Mouse (Mus musculus) intestine, embryonic 14.5 days (tissue): ENCODE data around the gene Wfdc16. TPM values are rescaled to one million over a fixed set of nuclear protein-coding genes. Genes with fewer than 3 reads are reported as not detected.
"Not testable (repeated sequence)": the region's sequence is repeated elsewhere in the genome, so short reads cannot be mapped to it uniquely, and the experiment has no call there.

ENCODE experiments used
- ATAC-seq: fragments of 200-750 bp; cut with Nextera tagmentation; replicated peaks from 2 replicates; pipeline ENCODE4 v1.8.0; 2017; ENCODE audit warnings: low read depth, moderate number of reproducible peaks, moderate TSS enrichment, moderate library complexity; ENCODE audit not compliant: low FRiP score, low TSS enrichment
- DNase-seq: peaks from one replicate; pipeline ENCODE4 v3.0.0-alpha.2; 2018; ENCODE audit warnings: low spot score
- H3K27ac ChIP-seq: fragments of 300-500 bp; sonication (generic); 2 replicates; pipeline ENCODE4 v1.5.1; 2014; ENCODE audit warnings: low read depth, mild to moderate bottlenecking, control low read depth
- H3K27me3 ChIP-seq: fragments of 300-500 bp; sonication (generic); replicated peaks from 2 replicates; pipeline ENCODE4 v1.6.1; 2014; ENCODE audit warnings: low read length, control low read depth; ENCODE audit not compliant: control insufficient read depth, insufficient read depth
- H3K36me3 ChIP-seq: fragments of 300-500 bp; sonication (generic); 2 replicates; pipeline ENCODE4 v1.6.1; 2014; ENCODE audit warnings: low read length, control low read depth; ENCODE audit not compliant: control insufficient read depth, insufficient read depth
- H3K4me1 ChIP-seq: fragments of 300-500 bp; sonication (generic); replicated peaks from 2 replicates; pipeline ENCODE4 v1.6.1; 2014; ENCODE audit warnings: low read length, control low read depth, mixed read lengths; ENCODE audit not compliant: control insufficient read depth, insufficient read depth
- H3K4me2 ChIP-seq: fragments of 300-500 bp; sonication (generic); 2 replicates; pipeline ENCODE4 v1.6.1; 2014; ENCODE audit warnings: low read length
- H3K4me3 ChIP-seq: fragments of 300-500 bp; sonication (generic); 2 replicates; pipeline ENCODE4 v1.5.1; 2014; ENCODE audit warnings: low read depth, low read length, control low read depth, mixed read lengths
- H3K9ac ChIP-seq: fragments of 300-500 bp; sonication (generic); 2 replicates; pipeline ENCODE4 v1.6.1; 2014; ENCODE audit warnings: mild to moderate bottlenecking, low read length
- H3K9me3 ChIP-seq: fragments of 300-500 bp; sonication (generic); 2 replicates; pipeline ENCODE4 v1.6.1; 2016; ENCODE audit warnings: low read length, control low read depth; ENCODE audit not compliant: control insufficient read depth
- WGBS: fragments of 180-500 bp; shearing (Covaris S2); extraction: QIAGEN DNeasy Blood & Tissue Kit; methylation state at CpG from one replicate; pipeline ENCODE4 v1.1.7; 2014; 5-methylcytosine and 5-hydroxymethylcytosine counted together
- polyA plus RNA-seq: library from polyadenylated mRNA; unstranded; fragments of >200 nt; fragmentation: Nextera tagmentation; extraction: Ambion mirVana; gene quantifications from 2 replicates; pipeline ENCODE4 v1.2.1, GENCODE M21; 2014

Wfdc16 gene
- polyA plus RNA-seq, 1 experiment from 2014 or later: not detected

GRCm38 (mm10) chr2:164615386-164615785 lies 23.2 kb downstream of the Wfdc16 start:
- H3K36me3 ChIP-seq: no peaks in the 10 kb centered on the region
- 93% methylated on average over 3 of the region's 3 CpGs for WGBS
- H3K27ac ChIP-seq: no peak overlapping the region
- ATAC-seq (no peak), DNase-seq (no peak)
- no peaks in the 10 kb centered on the region for H3K4me1 ChIP-seq
- no peaks in the 10 kb centered on the region for H3K9me3 ChIP-seq
- H3K27me3 ChIP-seq: no peaks in the 10 kb centered on the region
- H3K4me3 ChIP-seq: no peak overlapping the region
- no peak overlapping the region for H3K9ac ChIP-seq
- no peak overlapping the region for H3K4me2 ChIP-seq

DNA sequence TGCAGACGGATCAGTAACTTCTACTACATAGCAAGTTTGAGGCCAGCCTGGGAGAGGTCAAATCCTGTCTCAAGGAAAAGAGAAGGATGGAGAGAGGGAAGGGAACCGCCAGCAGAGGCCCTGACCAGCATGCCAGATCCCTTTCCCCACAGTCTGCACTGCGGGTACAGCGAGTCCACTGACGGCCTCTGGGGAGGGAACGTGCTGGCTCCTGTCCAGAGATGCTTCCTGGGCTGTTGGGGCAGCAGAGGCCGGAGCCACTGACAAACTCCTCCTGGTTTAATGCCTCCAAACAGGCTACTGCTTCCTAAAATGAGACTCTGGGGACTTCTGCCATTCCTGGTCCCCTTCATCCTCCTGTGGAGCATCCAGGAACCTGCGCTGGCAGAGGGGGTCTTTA lies 25.1 kb downstream of the Wfdc16 start, which contains the start of the genes Wfdc6b and Wfdc8:
Wfdc6b (plus strand) TSS at position 52 of the 400 bp plus-strand sequence.
Wfdc8 (minus strand) TSS at position 156 of the 400 bp plus-strand sequence.
- H3K27ac ChIP-seq, H3K4me1 ChIP-seq, DNase-seq, H3K4me3 ChIP-seq, H3K9me3 ChIP-seq, H3K4me2 ChIP-seq, H3K36me3 ChIP-seq, H3K9ac ChIP-seq, ATAC-seq, H3K27me3 ChIP-seq: not testable (repeated sequence)
- WGBS: 45% methylated on average over 8 of the region's 8 CpGs

DNA sequence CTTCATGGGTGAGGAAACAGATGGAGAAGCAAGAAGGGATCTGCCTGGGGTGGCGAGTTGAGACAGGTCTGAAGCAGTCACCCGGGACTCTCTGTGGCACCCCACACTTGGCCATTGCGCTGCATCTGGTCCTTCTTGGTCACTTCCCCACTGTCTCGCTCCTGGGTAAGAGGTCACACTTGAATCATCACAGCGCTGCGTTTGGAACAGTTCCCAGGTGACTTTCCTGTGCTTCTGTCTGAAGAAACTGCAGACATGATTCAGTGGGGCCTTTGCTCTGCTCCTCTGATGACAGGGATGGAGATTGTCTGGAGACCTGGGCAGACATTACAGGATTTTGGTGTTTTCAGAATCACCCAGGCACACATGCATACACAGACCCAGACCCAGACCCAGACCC lies 29.8 kb downstream of the Wfdc16 start:
- H3K4me2 ChIP-seq: no peak overlapping the region
- no peak overlapping the region for H3K27ac ChIP-seq
- H3K4me1 ChIP-seq: no peaks in the 10 kb centered on the region
- H3K9ac ChIP-seq: no peak overlapping the region
- H3K27me3 ChIP-seq: no peaks in the 10 kb centered on the region
- no peaks in the 10 kb centered on the region for H3K36me3 ChIP-seq
- no peak for DNase-seq
- H3K4me3 ChIP-seq: no peak overlapping the region
- 78% methylated on average over 6 of the region's 6 CpGs for WGBS
- no peak for ATAC-seq
- H3K9me3 ChIP-seq: no peaks in the 10 kb centered on the region

DNA sequence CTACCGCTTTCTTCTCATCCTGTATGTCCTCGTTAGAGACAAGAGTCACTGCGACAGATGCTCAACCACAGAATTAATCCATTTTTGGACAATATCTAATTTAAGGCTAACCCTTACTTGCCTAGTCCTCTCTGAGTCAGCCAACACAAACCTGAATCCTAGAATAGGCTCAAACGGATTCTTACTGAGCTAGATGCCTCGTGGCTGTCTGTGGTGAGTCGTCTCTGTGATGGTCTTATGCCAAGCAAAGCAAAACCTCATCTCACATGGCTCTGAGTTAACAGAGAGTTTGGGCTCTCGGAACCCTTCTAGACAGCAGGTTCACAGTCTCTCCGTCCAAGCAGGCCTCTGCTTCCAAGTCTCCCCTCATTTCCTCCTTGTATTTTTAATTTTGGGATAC lies 34.2 kb downstream of the Wfdc16 start:
- H3K9ac ChIP-seq: no peak overlapping the region
- 88% methylated on average over 8 of the region's 8 CpGs for WGBS
- H3K36me3 ChIP-seq: no peaks in the 10 kb centered on the region
- H3K27ac ChIP-seq: no peak overlapping the region
- H3K9me3 ChIP-seq: no peaks in the 10 kb centered on the region
- H3K27me3 ChIP-seq: no peaks in the 10 kb centered on the region
- no peak overlapping the region for H3K4me3 ChIP-seq
- no peak overlapping the region for H3K4me2 ChIP-seq
- ATAC-seq: no peak
- no peaks in the 10 kb centered on the region for H3K4me1 ChIP-seq
- no peak for DNase-seq

- Histone ChIP-seq H3K36me3 (no peaks in the 10 kb centered on the region), H3K27me3 (no peaks in the 10 kb centered on the region), H3K4me2 (no peak overlapping the region), H3K4me3 (no peak overlapping the region), H3K9me3 (no peaks in the 10 kb centered on the region), H3K27ac (no peak overlapping the region), H3K9ac (no peak overlapping the region), H3K4me1 (no peaks in the 10 kb centered on the region)
- 93% methylated on average over 3 of the region's 3 CpGs for WGBS
- ATAC-seq (no peak), DNase-seq (no peak)
Observed at GRCm38 (mm10) chr2:164603482-164603881, 35.1 kb downstream of the Wfdc16 start.

DNA sequence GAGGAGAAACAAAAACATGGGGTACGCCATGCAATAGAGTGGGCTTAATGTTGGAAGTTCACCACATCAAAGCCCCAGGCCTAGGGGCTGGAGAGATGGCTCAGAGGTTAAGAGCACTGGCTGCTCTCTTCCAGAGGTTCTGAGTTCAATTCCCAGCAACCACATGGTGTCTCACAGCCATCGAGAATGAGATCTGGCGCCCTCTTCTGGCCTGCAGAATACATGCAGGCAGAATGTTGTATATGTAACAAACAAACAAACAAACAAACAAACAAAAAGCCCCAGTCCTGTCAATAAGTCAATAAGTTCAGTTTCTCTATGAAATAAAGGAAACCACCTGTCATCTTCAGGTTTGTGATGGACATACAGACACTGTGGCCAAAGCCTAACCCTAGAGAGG lies 38.4 kb downstream of the Wfdc16 start:
- H3K27ac ChIP-seq: no peak overlapping the region
- no peak overlapping the region for H3K4me2 ChIP-seq
- no peaks in the 10 kb centered on the region for H3K9me3 ChIP-seq
- ATAC-seq: no peak
- H3K27me3 ChIP-seq: no peaks in the 10 kb centered on the region
- no peak overlapping the region for H3K9ac ChIP-seq
- H3K36me3 ChIP-seq: no peaks in the 10 kb centered on the region
- 70% methylated on average over 3 of the region's 3 CpGs for WGBS
- no peak for DNase-seq
- no peak overlapping the region for H3K4me3 ChIP-seq
- no peaks in the 10 kb centered on the region for H3K4me1 ChIP-seq

- Histone ChIP-seq H3K27ac (no peak within 1 kb of the TSS), H3K9ac (no peak within 1 kb of the TSS), H3K4me2 (no peak within 1 kb of the TSS), H3K36me3 (no peaks in the 10 kb centered on the region), H3K4me3 (no peak within 1 kb of the TSS), H3K9me3 (no peaks in the 10 kb centered on the region), H3K4me1 (no peaks in the 10 kb centered on the region), H3K27me3 (no peaks in the 10 kb centered on the region)
- DNase-seq (no peak), ATAC-seq (no peak)
- WGBS: 84% methylated on average over 4 of the region's 4 CpGs
Observed at GRCm38 (mm10) chr2:164593494-164593893, 45.1 kb downstream of the Wfdc16 start, which contains the start of gene Eppin. TSS of gene Eppin (minus strand) at chr2:164593594.

DNA sequence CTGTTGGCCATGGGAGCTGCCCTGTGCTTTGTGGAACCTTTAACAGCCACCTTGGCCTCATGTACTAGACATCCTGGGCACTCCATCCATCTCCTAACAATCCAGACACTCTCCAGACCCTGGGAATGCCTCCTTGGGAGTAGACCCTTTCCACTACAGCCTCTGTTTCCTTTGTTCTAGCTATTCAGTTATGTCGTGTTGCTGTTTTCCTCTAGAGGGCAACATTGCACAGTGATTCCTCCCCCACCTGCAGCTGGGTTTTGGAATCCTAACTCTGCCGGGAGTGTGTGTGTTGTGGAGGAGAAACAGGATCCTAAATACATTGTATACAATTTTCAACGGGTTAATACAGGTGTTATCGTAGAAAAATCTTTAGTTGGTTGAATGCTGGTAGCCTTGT lies 46.6 kb downstream of the Wfdc16 start:
- WGBS: 8% methylated on average over 4 of the region's 4 CpGs
- Histone ChIP-seq H3K4me2 (no peak overlapping the region), H3K9me3 (no peaks in the 10 kb centered on the region), H3K4me3 (no peak overlapping the region), H3K27ac (no peak overlapping the region), H3K27me3 (no peaks in the 10 kb centered on the region), H3K36me3 (no peaks in the 10 kb centered on the region), H3K4me1 (no peaks in the 10 kb centered on the region), H3K9ac (no peak overlapping the region)
- DNase-seq: peak; percentile 59
- ATAC-seq: peak; percentile 32; the same call in 1 of the 2 replicates

DNA sequence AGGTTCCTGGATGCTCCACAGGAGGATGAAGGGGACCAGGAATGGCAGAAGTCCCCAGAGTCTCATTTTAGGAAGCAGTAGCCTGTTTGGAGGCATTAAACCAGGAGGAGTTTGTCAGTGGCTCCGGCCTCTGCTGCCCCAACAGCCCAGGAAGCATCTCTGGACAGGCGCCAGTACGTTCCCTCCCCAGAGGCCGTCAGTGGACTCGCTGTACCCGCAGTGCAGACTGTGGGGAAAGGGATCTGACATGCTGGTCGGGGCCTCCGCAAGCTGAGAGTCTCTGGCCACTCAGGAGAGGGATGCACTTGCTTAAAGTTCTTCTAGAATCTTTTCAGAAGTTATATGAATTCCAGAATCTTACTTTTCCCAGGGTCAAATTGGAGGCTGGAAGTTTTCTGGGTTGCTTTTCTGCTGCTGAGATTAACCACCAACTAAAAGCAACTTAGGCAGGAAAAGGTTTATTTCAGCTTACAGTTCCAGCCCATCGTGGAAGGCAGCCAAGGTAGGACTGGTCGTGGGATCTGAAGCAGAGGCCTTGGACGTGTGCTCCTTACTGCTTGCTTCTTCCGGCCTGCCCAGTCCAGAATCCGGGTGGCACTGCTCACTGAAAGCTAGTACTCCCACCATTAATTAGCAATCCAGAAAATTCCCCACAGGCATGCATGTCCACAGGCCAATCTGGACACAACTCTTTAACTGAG lies 53.4 kb downstream of the Wfdc16 start, which contains the start of gene Wfdc6a:
Wfdc6a (minus strand) TSS at position 423 of the 701 bp plus-strand sequence.
- H3K4me3 ChIP-seq, H3K9ac ChIP-seq, ATAC-seq, DNase-seq, H3K4me1 ChIP-seq, H3K27me3 ChIP-seq, H3K9me3 ChIP-seq, H3K4me2 ChIP-seq, H3K36me3 ChIP-seq: not testable (repeated sequence)
- peak within 1 kb of the TSS; percentile 38; the same call in 1 of the 2 replicates for H3K27ac ChIP-seq
- 42% methylated on average over 13 of the region's 13 CpGs for WGBS
